8 mouse cellular contexts compared by ENCODE assay signal in the genomic region with DNA sequence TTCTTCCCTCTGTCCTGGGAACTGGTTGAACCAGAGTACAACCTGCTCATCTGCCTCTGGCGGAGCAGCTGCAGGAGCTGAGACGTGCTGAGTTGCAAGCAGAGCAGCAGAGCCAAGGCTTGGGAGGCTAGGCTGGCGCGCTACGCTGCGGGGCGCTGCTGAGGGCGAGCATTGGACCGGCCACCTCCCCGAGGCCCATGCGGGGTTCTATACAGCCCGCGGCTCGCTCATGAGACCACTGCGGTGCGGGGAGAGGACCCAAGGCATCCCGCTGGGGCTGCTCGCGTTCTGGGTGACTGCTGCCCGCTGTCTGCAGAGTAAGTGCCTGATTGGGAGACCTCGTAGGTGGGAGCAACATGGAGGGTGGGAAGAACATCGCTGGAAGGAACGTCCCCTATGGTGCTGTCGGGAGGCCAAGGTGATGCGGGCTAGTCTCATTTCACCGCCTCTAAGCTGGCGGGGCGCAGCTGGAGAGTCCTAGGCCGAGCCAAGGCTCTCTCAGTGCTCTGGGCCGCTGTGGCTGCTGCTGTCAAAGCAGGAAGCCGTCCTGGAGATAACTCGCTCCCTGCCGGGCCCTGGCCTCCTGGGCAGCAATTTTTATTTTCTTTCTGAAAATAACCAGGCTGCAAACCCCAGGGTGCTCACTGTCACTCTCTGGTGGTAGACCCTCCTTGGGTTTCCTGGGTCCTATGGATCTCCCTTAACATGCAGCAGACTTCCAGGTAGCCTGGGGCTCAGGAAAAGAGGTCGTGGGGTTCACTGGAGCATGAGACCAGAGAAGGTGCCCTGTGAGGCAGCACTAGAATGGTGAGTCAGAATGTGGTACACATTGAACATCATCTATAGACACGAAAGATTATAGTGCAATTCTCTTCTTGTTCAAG. TPM values are rescaled to one million over a fixed set of nuclear protein-coding genes. Genes with fewer than 3 reads are reported as not detected.
DNase-seq lines count a peak whose midpoint lies in the region; ATAC-seq and TF ChIP-seq lines count a peak whose summit lies in the region.

A gene (plus strand): TSS at position 4 of the 884 bp plus-strand sequence.

- no peak within 1 kb of the TSS; the same call in 1 of the 2 replicates for H3K27ac ChIP-seq in forebrain, embryonic 16.5 days (ENCODE audit: low read length)
- peak within 1 kb of the TSS; percentile 54; the same call in 1 of the 2 replicates for H3K27ac ChIP-seq in intestine, embryonic 14.5 days (ENCODE audit: low read depth)
- no peak within 1 kb of the TSS for H3K27ac ChIP-seq in limb, embryonic 12.5 days
- peak within 1 kb of the TSS; percentile 74 for H3K27ac ChIP-seq in midbrain, postnatal 0 days (ENCODE audit: low read depth, low read length)

- peak within 1 kb of the TSS; percentile 79 for H3K9ac ChIP-seq in forebrain, embryonic 16.5 days (replicated peaks; ENCODE audit: low read depth, low read length)
- H3K9ac ChIP-seq in intestine, embryonic 14.5 days (ENCODE audit: low read length): peak within 1 kb of the TSS; percentile 66
- peak within 1 kb of the TSS; percentile 59 for H3K9ac ChIP-seq in limb, embryonic 12.5 days (replicated peaks)
- peak within 1 kb of the TSS; percentile 62 for H3K9ac ChIP-seq in midbrain, postnatal 0 days (replicated peaks; ENCODE audit: low read length, poor library complexity, severe bottlenecking)

- H3K9me3 ChIP-seq in forebrain, embryonic 16.5 days (ENCODE audit: control insufficient read depth, low read length): no peaks in the 10 kb centered on the region
- H3K9me3 ChIP-seq in intestine, embryonic 14.5 days (ENCODE audit: control insufficient read depth, low read length): no peaks in the 10 kb centered on the region
- H3K9me3 ChIP-seq in limb, embryonic 12.5 days: no peaks in the 10 kb centered on the region
- H3K9me3 ChIP-seq in midbrain, postnatal 0 days (ENCODE audit: low read length): no peaks in the 10 kb centered on the region

- no peak for DNase-seq in cerebellum, adult 9-11 months
- DNase-seq in R1 (ENCODE audit: low read depth, low spot score): peak; percentile 14
- peak; percentile 83 for DNase-seq in intestine, embryonic 14.5 days (ENCODE audit: low spot score)
- peak; percentile 72 for DNase-seq in midbrain, postnatal 0 days (ENCODE audit: low spot score)
- peak; percentile 47 for DNase-seq in yolk sac, embryonic 10.5 days (ENCODE audit: low spot score)

- peaks cover 11% of the 10 kb centered on the region for H3K4me1 ChIP-seq in forebrain, embryonic 16.5 days (replicated peaks; ENCODE audit: control insufficient read depth, insufficient read depth, low read length)
- peaks cover 12% of the 10 kb centered on the region; the same call in 1 of the 2 replicates for H3K4me1 ChIP-seq in intestine, embryonic 14.5 days (replicated peaks; ENCODE audit: control insufficient read depth, insufficient read depth, low read length)
- H3K4me1 ChIP-seq in limb, embryonic 12.5 days (replicated peaks): peaks cover 10% of the 10 kb centered on the region
- H3K4me1 ChIP-seq in midbrain, postnatal 0 days (ENCODE audit: insufficient read depth, low read length): no peaks in the 10 kb centered on the region; the same call in 1 of the 2 replicates

- peak; percentile 43; the same call in 1 of the 2 replicates for ATAC-seq in cerebellum, adult (ENCODE audit: insufficient number of reproducible peaks, low FRiP score, low TSS enrichment)
- peak; percentile 93 for ATAC-seq in forebrain, embryonic 16.5 days
- ATAC-seq in intestine, embryonic 14.5 days (replicated peaks; ENCODE audit: low FRiP score, low TSS enrichment, low read depth): peak; percentile 71
- peak; percentile 81 for ATAC-seq in limb, embryonic 12.5 days (ENCODE audit: insufficient number of reproducible peaks, insufficient read depth, low FRiP score, low TSS enrichment, low read depth)
- ATAC-seq in midbrain, postnatal 0 days (ENCODE audit: low FRiP score): peak; percentile 92

- H3K27me3 ChIP-seq in forebrain, embryonic 16.5 days (replicated peaks; ENCODE audit: control insufficient read depth, insufficient read depth, low read length): no peaks in the 10 kb centered on the region
- H3K27me3 ChIP-seq in intestine, embryonic 14.5 days (replicated peaks; ENCODE audit: control insufficient read depth, insufficient read depth, low read length): no peaks in the 10 kb centered on the region
- peaks cover 31% of the 10 kb centered on the region for H3K27me3 ChIP-seq in limb, embryonic 12.5 days
- H3K27me3 ChIP-seq in midbrain, postnatal 0 days (ENCODE audit: insufficient read depth, low read length): no peaks in the 10 kb centered on the region

- peak within 1 kb of the TSS; percentile 79 for H3K4me2 ChIP-seq in forebrain, embryonic 16.5 days (ENCODE audit: low read length)
- peak within 1 kb of the TSS; percentile 79 for H3K4me2 ChIP-seq in intestine, embryonic 14.5 days (ENCODE audit: low read length)
- H3K4me2 ChIP-seq in limb, embryonic 12.5 days: peak within 1 kb of the TSS; percentile 80
- peak within 1 kb of the TSS; percentile 68 for H3K4me2 ChIP-seq in midbrain, postnatal 0 days (ENCODE audit: low read depth, low read length, poor library complexity, severe bottlenecking)

- peak within 1 kb of the TSS; percentile 55 for H3K4me3 ChIP-seq in forebrain, embryonic 16.5 days (replicated peaks; ENCODE audit: low read length)
- peak within 1 kb of the TSS; percentile 44 for H3K4me3 ChIP-seq in intestine, embryonic 14.5 days (ENCODE audit: low read depth, low read length)
- H3K4me3 ChIP-seq in limb, embryonic 12.5 days (replicated peaks): peak within 1 kb of the TSS; percentile 45
- H3K4me3 ChIP-seq in midbrain, postnatal 0 days (ENCODE audit: low read depth, low read length): peak within 1 kb of the TSS; percentile 55

- WGBS in forebrain, embryonic 16.5 days: 5% methylated on average over 35 of the region's 35 CpGs
- WGBS in intestine, embryonic 14.5 days: 5% methylated on average over 35 of the region's 35 CpGs
- WGBS in limb, embryonic 12.5 days: 6% methylated on average over 35 of the region's 35 CpGs
- 5% methylated on average over 35 of the region's 35 CpGs for WGBS in midbrain, postnatal 0 days

- H3K36me3 ChIP-seq in forebrain, embryonic 16.5 days (ENCODE audit: control insufficient read depth, insufficient read depth): no peaks in the 10 kb centered on the region
- H3K36me3 ChIP-seq in intestine, embryonic 14.5 days (ENCODE audit: control insufficient read depth, insufficient read depth, low read length): no peaks in the 10 kb centered on the region
- no peaks in the 10 kb centered on the region for H3K36me3 ChIP-seq in limb, embryonic 12.5 days
- H3K36me3 ChIP-seq in midbrain, postnatal 0 days (ENCODE audit: insufficient read depth, low read length): no peaks in the 10 kb centered on the region

- peak; percentile 64 for TF ChIP-seq CTCF in midbrain, postnatal 0 days (IDR thresholded peaks at IDR 0.05)

RNA-seq across cellular contexts. Expression of the gene that starts here (rescaled TPM):
- 6.2 and 12.1 TPM in 2 replicates for polyA plus RNA-seq in forebrain, embryonic 16.5 days (2015; fragmentation: Nextera tagmentation; extraction: Ambion mirVana)
- polyA plus RNA-seq in intestine, embryonic 14.5 days (2014; fragmentation: Nextera tagmentation; extraction: Ambion mirVana): 10.8 and 11.8 TPM in 2 replicates
- 2.4 and 2.6 TPM in 2 replicates for polyA plus RNA-seq in limb, embryonic 12.5 days (2016; fragmentation: Nextera tagmentation; extraction: Ambion mirVana)
- 37.4 and 43.4 TPM in 2 replicates for total RNA-seq in midbrain, postnatal 0 days (2014; rRNA removed)
- 30.6 and 37.2 TPM in 2 replicates for polyA plus RNA-seq in midbrain, postnatal 0 days (2015; fragmentation: Nextera tagmentation; extraction: Ambion mirVana)

Comparison
In these comparisons a context has a peak if more than half of its experiments do, and no peak if none do; other contexts are left out.
1. ATAC-seq: peak in every context shown above with its lines; median percentile 93 in forebrain, embryonic 16.5 days; 92 in midbrain, postnatal 0 days; 81 in limb, embryonic 12.5 days; 71 in intestine, embryonic 14.5 days; 43 in cerebellum, adult.
2. H3K27ac ChIP-seq: peak in intestine, embryonic 14.5 days (single experiment) and midbrain, postnatal 0 days (single experiment); none in forebrain, embryonic 16.5 days (single experiment) and limb, embryonic 12.5 days (single experiment).
3. Peak in every context shown above with its lines, with median percentiles within 50 percentile points of each other: H3K4me2 ChIP-seq, H3K4me3 ChIP-seq and H3K9ac ChIP-seq.